Mouse (Mus musculus) 3T3-L1 (cell line): ENCODE measurements at regions not wholly inside any gene's neighbourhood (a gene's known extent, or its start where the extent isn't known, plus 50 kb on each side); places are given as distances from the start of the nearest gene placed in this dataset.

ENCODE experiments used
- DNase-seq: peaks from one replicate; pipeline ENCODE4 v3.0.0-alpha.2; 2015; ENCODE audit warnings: low read depth, low spot score

DNA sequence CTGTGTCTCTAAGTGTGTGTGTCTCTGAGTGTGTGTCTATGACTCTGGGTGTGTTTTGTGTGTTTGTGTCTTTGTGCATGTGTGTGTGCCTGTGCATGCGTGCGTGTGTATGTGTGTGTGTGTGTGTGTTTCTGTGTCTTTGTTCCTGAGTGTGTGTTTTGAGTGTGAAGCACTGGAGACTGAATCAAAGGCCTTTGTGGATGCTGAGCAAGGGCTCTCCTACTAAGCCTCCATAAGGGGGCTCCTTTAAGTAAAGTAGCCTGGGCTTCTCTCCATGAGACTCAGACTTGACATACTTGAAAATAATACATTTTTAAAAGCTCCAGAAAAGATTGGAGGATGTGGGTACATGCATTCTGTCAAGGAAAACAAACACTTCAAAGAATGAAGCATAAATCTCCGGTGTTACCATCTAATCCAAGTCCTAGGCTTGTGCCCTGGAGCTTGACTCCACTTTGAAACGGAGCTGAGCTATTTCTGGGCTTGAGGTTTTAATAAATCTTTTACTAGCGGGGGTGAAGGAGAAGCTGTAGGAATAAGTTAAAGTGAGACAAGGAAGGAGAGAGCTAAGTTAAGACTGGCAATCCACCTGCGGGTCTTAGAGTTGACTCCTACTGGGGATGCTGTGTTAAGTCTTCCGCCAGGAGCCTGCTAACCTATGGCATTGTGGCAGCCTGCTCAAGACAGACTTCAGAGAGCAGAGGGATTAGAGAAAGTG is 73.8 kb upstream of the Il15 start:
- DNase-seq, result peak; percentile 22

DNA sequence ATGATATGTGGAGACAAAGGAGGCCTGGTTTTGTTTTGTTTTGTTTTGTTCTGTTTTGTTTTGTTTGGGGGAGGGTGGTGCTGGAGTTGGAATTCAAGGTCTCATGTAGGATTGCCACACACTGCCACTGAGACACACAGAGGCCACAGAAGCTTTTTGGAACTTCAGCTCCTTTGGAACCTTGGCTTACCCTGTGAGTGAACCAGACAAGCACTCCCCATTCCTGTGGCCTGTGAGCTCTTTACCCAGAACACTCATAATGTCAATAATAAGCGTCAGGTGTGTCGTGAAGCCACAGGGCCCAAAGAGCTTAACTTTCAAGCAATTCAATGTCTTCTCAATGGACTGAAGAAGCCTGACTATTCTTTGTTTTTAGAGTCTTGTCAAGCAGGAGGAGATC is 70.2 kb upstream of the Il15 start:
- no peak for DNase-seq

- DNase-seq, result no peak
Measured at GRCm38 (mm10) chr8:82471825-82472224, 68.8 kb upstream of the Il15 start.

GRCm38 (mm10) chr8:82469824-82470223 is 66.8 kb upstream of the Il15 start:
- no peak for DNase-seq

GRCm38 (mm10) chr8:82462841-82463240 is 59.8 kb upstream of the Il15 start:
- DNase-seq, result no peak

- DNase-seq, result no peak
Measured at GRCm38 (mm10) chr8:82459007-82459406, 56.0 kb upstream of the Il15 start.

DNA sequence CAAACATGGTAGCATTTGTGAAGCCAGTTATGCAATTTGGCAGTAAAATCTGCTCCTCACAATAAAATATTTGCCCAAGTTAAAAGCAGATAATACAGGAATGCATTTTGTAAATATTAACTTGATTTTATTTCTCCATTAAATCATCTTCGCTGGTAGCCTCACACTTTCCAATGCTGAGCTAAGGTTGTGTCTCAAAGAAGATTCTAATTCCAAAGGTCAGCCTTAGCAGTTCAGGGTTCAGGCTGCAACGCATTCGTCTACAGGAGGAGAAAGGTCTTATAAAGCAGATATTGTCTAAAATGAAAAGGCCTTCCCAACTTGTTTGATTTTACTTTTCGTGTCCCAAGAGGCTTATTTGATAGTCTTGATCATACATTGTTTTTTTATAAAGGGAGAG is 51.0 kb upstream of the Il15 start:
- DNase-seq, result no peak
